Mouse (Mus musculus): ENCODE measurements at regions not wholly inside any gene's neighbourhood (a gene's known extent, or its start where the extent isn't known, plus 50 kb on each side); places are given as distances from the start of the nearest gene placed in this dataset.

- TF ChIP-seq CTCF (conservative IDR thresholded peaks at IDR 0.05; ENCODE audit: insufficient read depth, insufficient read length, low read depth, low read length): no peak
- TF ChIP-seq POLR2A (IDR thresholded peaks at IDR 0.05; ENCODE audit: low read depth, low read length): no peak
These were observed 451.1 kb upstream of the Cntn3 start for GRCm38 (mm10) chr6:103024006-103024405.
